Mouse (Mus musculus): ENCODE results near the gene Zcchc2.

DNA sequence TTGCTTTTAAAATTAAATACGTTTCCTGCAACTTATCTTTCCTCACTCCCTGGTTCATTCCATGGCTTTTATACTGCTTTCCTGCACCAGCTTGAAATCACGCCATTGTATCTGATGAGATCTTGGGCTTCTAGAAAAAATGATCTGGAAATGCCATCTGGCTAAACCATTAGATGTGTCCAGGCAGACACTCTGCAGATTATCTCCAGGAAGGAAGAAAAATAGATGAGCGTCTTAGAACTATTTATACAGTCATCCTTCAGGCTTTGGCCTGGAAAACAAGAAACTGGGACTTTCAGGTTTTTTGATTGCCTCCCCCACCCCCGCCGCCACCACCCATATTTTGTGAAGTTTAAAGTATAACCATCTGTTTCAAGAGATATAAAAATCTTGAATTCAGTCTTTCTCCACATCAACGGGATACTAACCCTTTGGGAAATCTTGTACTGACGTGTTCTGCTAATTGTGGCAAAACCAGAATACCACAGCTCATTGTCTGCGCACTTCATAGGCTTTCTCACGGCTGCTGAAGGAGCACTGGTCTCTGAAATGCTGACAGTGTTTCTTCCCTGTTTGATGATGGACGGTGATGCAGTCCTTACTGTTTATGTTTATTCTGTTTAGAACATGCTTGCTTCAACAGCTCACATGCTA lies 45.2 kb upstream of the Zcchc2 start:
- no peak for TF ChIP-seq CTCF (IDR thresholded peaks at IDR 0.05)
- TF ChIP-seq EP300 (IDR thresholded peaks at IDR 0.05): no peak

All from lung, postnatal 0 days (tissue).